Mouse (Mus musculus): ENCODE data around the gene Sp1.

- no peak for TF ChIP-seq CTCF (IDR thresholded peaks at IDR 0.05; ENCODE audit: low read depth, low read length)
- no peak for TF ChIP-seq GATA1 (IDR thresholded peaks at IDR 0.05; ENCODE audit: borderline replicate concordance, low read length)
- no peak for TF ChIP-seq TAL1 (conservative IDR thresholded peaks at IDR 0.05; ENCODE audit: low read depth, low read length)
- no peak for TF ChIP-seq POLR2AphosphoS5 (IDR thresholded peaks at IDR 0.05; ENCODE audit: insufficient replicate concordance, low read depth, low read length)
Observed at GRCm38 (mm10) chr15:102399229-102400221, 6.4 kb upstream of the Sp1 start.
